Mouse (Mus musculus) liver, embryonic 12.5 days (tissue): ENCODE measurements around the gene 5730596B20Rik. TPM values are rescaled to one million over a fixed set of nuclear protein-coding genes. Genes with fewer than 3 reads are reported as not detected.
A peak's percentile ranks its signal among the peaks of the same experiment; 100 is the strongest.

ENCODE experiments used
- ATAC-seq: fragments of 200-750 bp; cut with Nextera tagmentation; 2 replicates; pipeline ENCODE4 v1.8.0; 2017; ENCODE audit warnings: moderate number of reproducible peaks, mild to moderate bottlenecking, moderate library complexity
- H3K27ac ChIP-seq: fragments of 300-500 bp; sonication (generic); 2 replicates; pipeline ENCODE4 v1.5.1; 2016; ENCODE audit warnings: mild to moderate bottlenecking
- H3K27me3 ChIP-seq: fragments of 300-500 bp; sonication (generic); replicated peaks from 2 replicates; pipeline ENCODE4 v1.6.1; 2016; ENCODE audit warnings: mild to moderate bottlenecking, moderate library complexity
- H3K36me3 ChIP-seq: fragments of 300-500 bp; sonication (generic); 2 replicates; pipeline ENCODE4 v1.6.1; 2016; ENCODE audit warnings: mild to moderate bottlenecking, moderate library complexity
- H3K4me1 ChIP-seq: fragments of 300-500 bp; sonication (generic); 2 replicates; pipeline ENCODE4 v1.6.1; 2016
- H3K4me2 ChIP-seq: fragments of 300-500 bp; sonication (generic); 2 replicates; pipeline ENCODE4 v1.6.1; 2016; ENCODE audit warnings: mild to moderate bottlenecking, moderate library complexity
- H3K4me3 ChIP-seq: fragments of 300-500 bp; sonication (generic); 2 replicates; pipeline ENCODE4 v1.5.1; 2016; ENCODE audit warnings: mild to moderate bottlenecking, moderate library complexity
- H3K9ac ChIP-seq: fragments of 300-500 bp; sonication (generic); 2 replicates; pipeline ENCODE4 v1.6.1; 2016; ENCODE audit warnings: mild to moderate bottlenecking, moderate library complexity
- H3K9me3 ChIP-seq: fragments of 300-500 bp; sonication (generic); replicated peaks from 2 replicates; pipeline ENCODE4 v1.6.1; 2016; ENCODE audit warnings: mild to moderate bottlenecking, moderate library complexity
- WGBS: fragments of 180-500 bp; shearing (Covaris S2); methylation state at CpG from one replicate; pipeline ENCODE4 v1.1.7; 2016; ENCODE audit not compliant: insufficient replicate concordance; 5-methylcytosine and 5-hydroxymethylcytosine counted together
- microRNA counts: library from miRNA; unstranded; fragments of <30 nt; microRNA quantifications from one replicate; lab custom pipeline; 2017
- microRNA-seq: library from miRNA; unstranded; fragments of <30 nt; microRNA quantifications from one replicate; pipeline ENCODE4, GENCODE M21; 2017
- polyA plus RNA-seq: library from polyadenylated mRNA; unstranded; fragments of >200 nt; fragmentation: Nextera tagmentation; extraction: Ambion mirVana; gene quantifications from 2 replicates; pipeline ENCODE4 v1.2.1, GENCODE M21; 2016

The 5730596B20Rik gene
- polyA plus RNA-seq, 1 experiment from 2014 or later = 0.29 TPM

- peak overlapping the region; percentile 25 for H3K4me3 ChIP-seq
- H3K4me2 ChIP-seq = peak overlapping the region; percentile 34
- H3K4me1 ChIP-seq = peaks cover 12% of the 10 kb centered on the region
- H3K9ac ChIP-seq = no peak overlapping the region
- WGBS = 4% methylated on average over 69 of the region's 69 CpGs
- no peak for ATAC-seq
- H3K9me3 ChIP-seq = no peaks in the 10 kb centered on the region
- no peaks in the 10 kb centered on the region for H3K36me3 ChIP-seq
- H3K27me3 ChIP-seq = peaks cover 99% of the 10 kb centered on the region
- no peak overlapping the region for H3K27ac ChIP-seq
Observed at GRCm38 (mm10) chr6:52225612-52226568, 48.6 kb downstream of the 5730596B20Rik start.

GRCm38 (mm10) chr6:52226569-52227257 lies 49.4 kb downstream of the 5730596B20Rik start:
- H3K4me1 ChIP-seq = peaks cover 5% of the 10 kb centered on the region
- ATAC-seq = no peak
- H3K27ac ChIP-seq = no peak overlapping the region
- H3K9me3 ChIP-seq = no peaks in the 10 kb centered on the region
- H3K4me2 ChIP-seq = peak overlapping the region; percentile 34; the same call in 1 of the 2 replicates
- 7% methylated on average over 26 of the region's 26 CpGs for WGBS
- H3K4me3 ChIP-seq = no peak overlapping the region
- no peak overlapping the region for H3K9ac ChIP-seq
- H3K27me3 ChIP-seq = peaks cover 97% of the 10 kb centered on the region
- no peaks in the 10 kb centered on the region for H3K36me3 ChIP-seq

GRCm38 (mm10) chr6:52227470-52228222 lies 50.3 kb downstream of the 5730596B20Rik start:
- 7% methylated on average over 11 of the region's 11 CpGs for WGBS
- H3K9me3 ChIP-seq = no peaks in the 10 kb centered on the region
- no peak overlapping the region for H3K9ac ChIP-seq

GRCm38 (mm10) chr6:52228475-52229465 lies 51.5 kb downstream of the 5730596B20Rik start:
- Histone ChIP-seq H3K27ac (no peak overlapping the region), H3K4me1 (no peaks in the 10 kb centered on the region), H3K27me3 (peaks cover 97% of the 10 kb centered on the region), H3K4me3 (peak overlapping the region; percentile 9; the same call in 1 of the 2 replicates), H3K36me3 (no peaks in the 10 kb centered on the region), H3K4me2 (peak overlapping the region; percentile 22; the same call in 1 of the 2 replicates), H3K9me3 (no peaks in the 10 kb centered on the region), H3K9ac (no peak overlapping the region)
- no peak for ATAC-seq
- WGBS = 2% methylated on average over 38 of the region's 38 CpGs

More at GRCm38 (mm10) chr6:52227470-52228222, 50.3 kb downstream of the 5730596B20Rik start:
- H3K36me3 ChIP-seq = no peaks in the 10 kb centered on the region
- no peak overlapping the region for H3K27ac ChIP-seq
- no peaks in the 10 kb centered on the region for H3K4me1 ChIP-seq
- ATAC-seq = no peak
- no peak overlapping the region for H3K4me2 ChIP-seq
- peaks cover 97% of the 10 kb centered on the region for H3K27me3 ChIP-seq
- no peak overlapping the region for H3K4me3 ChIP-seq

GRCm38 (mm10) chr6:52229558-52230416 lies 52.5 kb downstream of the 5730596B20Rik start:
- Histone ChIP-seq H3K4me3 (peak overlapping the region; percentile 15; the same call in 1 of the 2 replicates), H3K27me3 (peaks cover 97% of the 10 kb centered on the region), H3K9ac (no peak overlapping the region), H3K36me3 (no peaks in the 10 kb centered on the region), H3K9me3 (no peaks in the 10 kb centered on the region), H3K4me2 (peak overlapping the region; percentile 12; the same call in 1 of the 2 replicates), H3K27ac (no peak overlapping the region), H3K4me1 (no peaks in the 10 kb centered on the region)
- no peak for ATAC-seq
- 3% methylated on average over 44 of the region's 44 CpGs for WGBS

MicroRNAs within 50 kb of the gene (microRNA counts, 519-probe panel; counts per million panel counts)
- 582 counts per million, percentile 70 among the panel's probes with 10 or more counts for microRNA mmu-miR-196b (lab: Ali Mortazavi, UCI)

Small RNA genes lying within 50 kb of the gene (microRNA-seq; reads per million reads assigned to microRNA genes)
- 2,134 reads per million, percentile 80 among the genes with 10 or more reads in this experiment for gene Mir196b

Other genes with a start within 250 kb of the 5730596B20Rik start
- gene Skap2, start 164.9 kb upstream of the 5730596B20Rik start, polyA plus RNA-seq = 22.2 and 22.6 TPM in 2 replicates
- 1.0 and 1.1 TPM in 2 replicates for gene Hoxa1, start 19.2 kb upstream of the 5730596B20Rik start, polyA plus RNA-seq
- gene Hoxa2, start 12.7 kb upstream of the 5730596B20Rik start, polyA plus RNA-seq = 1.4 TPM in 2 replicates
- gene Hoxa4, start 14.3 kb downstream of the 5730596B20Rik start, polyA plus RNA-seq = 0.79 and 0.92 TPM in 2 replicates
- 2.1 and 3.1 TPM in 2 replicates for gene Hoxa5, start 27.1 kb downstream of the 5730596B20Rik start, polyA plus RNA-seq
- gene Hoxa6, start 31.2 kb downstream of the 5730596B20Rik start, polyA plus RNA-seq = 0.14 and 0.20 TPM in 2 replicates
- gene Hoxa3, start 35.8 kb downstream of the 5730596B20Rik start, polyA plus RNA-seq = 0.97 and 1.2 TPM in 2 replicates
- gene Gm28308, start 35.8 kb downstream of the 5730596B20Rik start, polyA plus RNA-seq = not detected in 2 replicates
- 0.74 and 0.81 TPM in 2 replicates for gene Hoxa7, start 44.4 kb downstream of the 5730596B20Rik start, polyA plus RNA-seq
- gene Hoxa9, start 53.6 kb downstream of the 5730596B20Rik start, polyA plus RNA-seq = 1.2 and 1.4 TPM in 2 replicates
- gene Hoxa10, start 63.4 kb downstream of the 5730596B20Rik start, polyA plus RNA-seq = 0.44 and 0.61 TPM in 2 replicates
- gene Hoxa11, start 68.3 kb downstream of the 5730596B20Rik start, polyA plus RNA-seq = 0.06 TPM in 1 of 2 replicates, not detected in the other
- not detected in 2 replicates for gene Hoxa13, start 83.4 kb downstream of the 5730596B20Rik start, polyA plus RNA-seq
- 0.06 TPM in 1 of 2 replicates, not detected in the other for gene Evx1, start 136.0 kb downstream of the 5730596B20Rik start, polyA plus RNA-seq